Mouse (Mus musculus) spleen, adult 2 months (tissue): Measurements from ENCODE around the gene Stn1. TPM values are rescaled to one million over a fixed set of nuclear protein-coding genes. Genes with fewer than 3 reads are reported as not detected.

Experiments used
- DNase-seq, 2 experiments: peaks; one replicate each; pipeline versions ENCODE4 v3.0.0 to v3.0.0-alpha.2; 2012 to 2021; ENCODE audit warnings: low spot score in 2 of 2, low read depth in 1 of 2
- H3K27ac ChIP-seq: fragments of 200-500 bp; 2 replicates; pipeline ENCODE4 v1.5.1; 2012; ENCODE audit warnings: low read length, inconsistent platforms; ENCODE audit not compliant: insufficient read depth
- H3K27me3 ChIP-seq: fragments of 200-500 bp; 2 replicates; pipeline ENCODE4 v1.6.1; 2012; ENCODE audit warnings: mild to moderate bottlenecking, moderate library complexity, low read length, inconsistent platforms; ENCODE audit not compliant: control insufficient read depth, insufficient read depth
- H3K36me3 ChIP-seq: fragments of 200-500 bp; 2 replicates; pipeline ENCODE4 v1.6.1; 2012; ENCODE audit warnings: mild to moderate bottlenecking, low read length, inconsistent platforms; ENCODE audit not compliant: control insufficient read depth, insufficient read depth
- H3K4me1 ChIP-seq: fragments of 200-500 bp; 2 replicates; pipeline ENCODE4 v1.6.1; 2011; ENCODE audit warnings: inconsistent platforms; ENCODE audit not compliant: control insufficient read depth, insufficient read depth, insufficient read length
- H3K4me3 ChIP-seq: fragments of 200-500 bp; 2 replicates; pipeline ENCODE4 v1.5.1; 2011; ENCODE audit warnings: mild to moderate bottlenecking, inconsistent platforms; ENCODE audit not compliant: insufficient read depth, insufficient read length; ENCODE audit errors: extremely low read depth
- CTCF ChIP-seq: fragments of 200-500 bp; IDR thresholded peaks from 2 replicates; pipeline ENCODE4 v1.5.1; 2011; ENCODE audit warnings: mild to moderate bottlenecking, inconsistent platforms; ENCODE audit not compliant: insufficient read depth, insufficient read length, insufficient replicate concordance; ENCODE audit errors: extremely low read depth
- POLR2A ChIP-seq: fragments of 200-500 bp; IDR thresholded peaks from 2 replicates; pipeline ENCODE4 v1.6.1; 2011; ENCODE audit warnings: low read depth, low read length, inconsistent platforms
- WGBS: fragments of 180-500 bp; shearing (Covaris S2); methylation state at CpG from one replicate; pipeline ENCODE4 v1.1.7; 2018; 5-methylcytosine and 5-hydroxymethylcytosine counted together
- polyA plus RNA-seq: library from polyadenylated mRNA; depleted of rRNA; stranded (reverse); fragments of >200 nt; gene quantifications from 2 replicates; pipeline ENCODE4 v1.2.3, GENCODE M21; 2012

Gene Stn1
- polyA plus RNA-seq, 1 experiment = 12.1 TPM

DNA sequence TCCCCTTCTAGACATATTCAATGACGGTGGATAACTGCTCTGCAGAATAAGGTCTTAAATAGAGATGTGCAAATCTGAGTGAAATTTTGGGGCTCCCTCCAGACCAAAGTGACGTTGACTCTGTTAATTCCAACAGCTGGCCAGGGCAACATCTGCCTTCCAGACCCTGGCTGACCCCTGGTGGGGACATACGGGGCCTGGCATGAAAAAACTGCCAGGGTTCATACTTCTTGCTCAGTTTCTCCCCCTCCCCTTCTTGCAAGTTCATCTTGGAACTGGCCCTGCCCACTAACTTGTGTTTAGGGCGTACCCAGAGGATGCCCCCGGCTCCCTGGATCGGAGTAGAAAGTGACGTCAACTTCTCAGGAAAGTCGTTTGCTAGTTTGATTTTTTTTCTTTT lies 70.5 kb downstream of the Stn1 start:
- WGBS = 83% methylated on average over 8 of the region's 8 CpGs
- no peak overlapping the region for H3K4me3 ChIP-seq
- TF ChIP-seq POLR2A (no peak), CTCF (peak; percentile 24; the same call in 1 of the 2 replicates)
- no peak overlapping the region for H3K27ac ChIP-seq
- peaks cover 4% of the 10 kb centered on the region; the same call in 1 of the 2 replicates for H3K4me1 ChIP-seq
- H3K36me3 ChIP-seq = no peaks in the 10 kb centered on the region; the same call in 1 of the 2 replicates
- H3K27me3 ChIP-seq = peaks cover 1% of the 10 kb centered on the region; the same call in 1 of the 2 replicates
- DNase-seq = no peak

DNA sequence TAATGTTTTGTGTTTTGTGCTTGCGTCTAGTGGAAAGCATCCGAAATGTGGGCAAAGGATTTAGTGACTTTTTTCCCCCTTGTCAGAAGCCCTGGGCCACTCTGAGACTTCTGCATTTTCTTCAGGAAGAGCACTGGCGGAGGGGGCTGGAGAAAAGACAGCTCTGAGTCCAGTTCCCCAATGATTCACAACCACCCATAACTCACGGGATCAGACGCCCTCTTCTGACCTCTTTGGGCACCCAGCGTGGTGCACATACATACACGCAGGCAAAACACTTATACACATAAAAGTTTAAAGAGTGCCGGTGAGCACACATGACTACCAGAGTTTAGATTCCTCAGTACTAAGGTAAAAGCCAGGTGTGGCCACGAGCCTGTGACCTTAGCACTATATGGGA lies 71.8 kb downstream of the Stn1 start:
- no peaks in the 10 kb centered on the region; the same call in 1 of the 2 replicates for H3K36me3 ChIP-seq
- no peak overlapping the region for H3K27ac ChIP-seq
- no peak overlapping the region for H3K4me3 ChIP-seq
- H3K27me3 ChIP-seq = peaks cover 1% of the 10 kb centered on the region; the same call in 1 of the 2 replicates
- WGBS = 38% methylated on average over 9 of the region's 9 CpGs
- H3K4me1 ChIP-seq = peaks cover 5% of the 10 kb centered on the region; the same call in 1 of the 2 replicates
- peak in 1 of 2 experiments; percentile 53 for DNase-seq
- TF ChIP-seq POLR2A (no peak), CTCF (peak; percentile 45; the same call in 1 of the 2 replicates)

DNA sequence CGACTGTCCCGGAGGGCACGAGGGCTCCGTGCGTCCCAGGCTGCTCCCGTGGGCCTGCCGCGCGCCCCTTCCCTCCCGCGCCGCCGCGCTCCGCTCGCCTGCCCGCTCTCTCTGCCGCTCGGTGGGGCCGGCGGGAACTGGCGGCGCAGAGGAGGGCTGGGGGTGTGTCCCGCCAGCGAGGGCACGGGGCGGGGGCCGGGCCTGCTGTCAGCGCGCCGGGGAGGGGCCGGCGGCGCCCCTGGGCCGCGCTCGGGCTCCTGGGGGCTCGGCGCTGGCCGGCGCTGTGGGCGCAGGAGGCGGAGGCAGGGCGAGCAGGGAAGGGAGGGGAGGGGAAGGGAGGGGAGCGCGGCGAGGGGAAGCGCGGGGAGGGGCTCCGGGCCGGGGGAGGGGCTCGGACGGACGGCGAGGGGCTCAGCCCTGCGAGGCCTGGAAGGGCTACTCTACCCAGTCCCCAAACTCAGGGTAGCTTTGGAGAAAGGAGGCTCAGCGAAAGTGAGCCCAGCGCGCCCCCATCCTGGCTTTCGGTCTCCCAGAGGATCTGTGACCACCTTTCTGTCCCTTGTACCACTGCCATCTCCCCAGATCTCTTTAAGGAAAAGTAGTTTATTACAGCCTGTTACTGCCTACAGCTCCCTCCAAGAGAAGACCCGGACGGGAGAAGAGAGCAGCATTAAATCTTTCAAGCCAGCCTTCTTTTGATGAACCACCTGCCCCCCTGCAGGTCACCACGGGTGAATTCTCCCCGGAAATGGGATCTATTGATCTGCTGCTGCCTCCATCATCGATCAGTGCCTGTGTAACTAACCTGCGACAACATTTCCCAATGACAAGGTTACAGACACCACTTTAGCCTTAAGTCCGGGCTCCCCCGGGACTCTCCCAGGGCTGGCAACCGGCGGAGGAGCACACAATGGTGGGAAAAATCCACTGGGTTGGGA lies 72.7 kb downstream of the Stn1 start, which contains the start of gene Sh3pxd2a:
Gene Sh3pxd2a (minus strand): TSS at position 98 of the 938 bp plus-strand sequence.
- Histone ChIP-seq H3K4me3 (peak within 1 kb of the TSS; percentile 94), H3K36me3 (no peaks in the 10 kb centered on the region; the same call in 1 of the 2 replicates), H3K4me1 (peaks cover 7% of the 10 kb centered on the region; the same call in 1 of the 2 replicates), H3K27me3 (peaks cover 1% of the 10 kb centered on the region; the same call in 1 of the 2 replicates), H3K27ac (peak within 1 kb of the TSS; percentile 83)
- no peak for TF ChIP-seq POLR2A
- peak in 1 of 2 experiments; percentile 47 for DNase-seq
- WGBS = 6% methylated on average over 58 of the region's 70 CpGs

DNA sequence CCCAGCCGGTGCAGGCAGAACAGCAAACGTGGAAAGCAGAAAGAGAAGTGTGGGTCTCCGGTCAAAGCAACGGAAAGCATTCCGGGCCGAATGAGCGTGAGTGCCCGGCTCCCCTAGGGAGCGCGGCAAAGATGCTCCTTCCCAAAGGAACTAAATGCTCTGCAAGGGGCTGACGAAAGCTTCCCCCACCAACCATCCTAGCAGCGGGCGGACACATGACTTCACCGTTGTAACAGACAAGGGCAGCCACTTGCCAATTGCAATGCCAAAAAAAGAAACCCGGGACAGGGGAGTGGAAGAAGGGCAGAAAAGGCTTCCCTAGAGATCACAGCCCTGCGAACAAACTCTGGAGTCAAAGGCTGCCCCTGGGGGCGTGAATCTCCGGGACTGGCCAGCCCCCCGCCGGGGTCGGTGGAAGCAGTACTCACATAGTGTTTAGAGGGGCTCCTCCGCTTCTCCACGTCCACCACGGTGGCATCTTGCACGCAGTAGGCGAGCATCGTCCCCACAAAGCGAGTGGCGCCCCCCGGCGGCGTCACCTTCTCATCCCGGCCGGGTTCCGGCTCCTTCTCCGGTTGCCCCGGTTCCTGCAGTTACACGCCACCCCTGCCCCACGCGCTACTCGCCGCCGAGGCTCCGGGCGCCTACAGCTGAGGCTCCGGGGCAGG lies 73.5 kb downstream of the Stn1 start:
- TF ChIP-seq CTCF = peak; percentile 86
- TF ChIP-seq POLR2A = no peak
- DNase-seq = peak; percentile 55 to 92
- peak overlapping the region; percentile 83 for H3K27ac ChIP-seq

DNA sequence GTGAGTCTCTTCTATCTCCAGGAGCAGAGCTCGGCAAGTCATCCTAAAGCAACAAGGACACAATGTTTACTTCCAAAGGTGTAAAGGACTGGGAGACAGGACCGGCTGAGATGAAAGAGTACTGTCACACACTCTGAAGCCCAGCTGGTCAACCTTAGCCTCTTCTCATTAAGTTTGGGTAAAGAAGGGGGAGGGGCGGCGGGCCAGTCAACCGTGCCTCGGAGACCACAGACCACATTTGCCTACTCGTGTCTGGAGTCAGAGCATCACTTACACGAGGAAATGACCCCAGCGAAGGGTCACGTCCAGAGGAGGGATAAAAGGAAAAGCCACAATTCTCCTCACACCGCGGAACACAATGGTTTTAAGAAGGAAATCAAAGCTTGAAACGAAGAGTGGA lies 74.1 kb downstream of the Stn1 start:
- WGBS = 5% methylated on average over 13 of the region's 13 CpGs
- Histone ChIP-seq H3K27ac (peak overlapping the region; percentile 83; the same call in 1 of the 2 replicates), H3K4me1 (peaks cover 8% of the 10 kb centered on the region; the same call in 1 of the 2 replicates), H3K4me3 (peak overlapping the region; percentile 94), H3K27me3 (peaks cover 1% of the 10 kb centered on the region; the same call in 1 of the 2 replicates), H3K36me3 (no peaks in the 10 kb centered on the region; the same call in 1 of the 2 replicates)
- TF ChIP-seq POLR2A = no peak
- no peak for TF ChIP-seq CTCF
- peak in 1 of 2 experiments; percentile 37 for DNase-seq

More for the DNA sequence above, 73.5 kb downstream of the Stn1 start:
- Histone ChIP-seq H3K4me1 (peaks cover 7% of the 10 kb centered on the region; the same call in 1 of the 2 replicates), H3K27me3 (peaks cover 1% of the 10 kb centered on the region; the same call in 1 of the 2 replicates), H3K36me3 (no peaks in the 10 kb centered on the region; the same call in 1 of the 2 replicates), H3K4me3 (peak overlapping the region; percentile 94)
- WGBS = under 1% methylated on average over 46 of the region's 46 CpGs

DNA sequence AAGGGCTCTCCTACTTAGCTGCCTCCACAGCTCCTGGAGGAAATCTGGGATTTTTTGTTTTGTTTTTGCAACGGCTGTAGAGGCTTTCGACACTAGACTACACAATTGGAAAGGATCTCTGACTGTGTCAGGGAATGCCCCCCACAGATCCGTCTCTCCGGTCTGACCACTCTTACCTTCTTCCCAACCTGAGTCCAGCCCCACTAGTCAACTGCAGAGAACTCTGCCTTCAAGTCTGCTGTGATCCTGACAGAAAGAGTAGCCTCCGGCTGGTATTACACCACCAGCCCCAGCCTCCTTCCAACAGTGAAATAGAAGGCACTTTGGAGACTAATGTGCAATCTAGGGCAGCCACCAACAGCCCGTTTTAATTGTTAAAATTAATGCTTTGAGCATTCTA lies 74.6 kb downstream of the Stn1 start:
- DNase-seq = no peak
- no peak overlapping the region for H3K4me3 ChIP-seq
- 83% methylated on average over 6 of the region's 6 CpGs for WGBS
- peaks cover 1% of the 10 kb centered on the region; the same call in 1 of the 2 replicates for H3K27me3 ChIP-seq
- TF ChIP-seq CTCF (no peak), POLR2A (no peak)
- no peak overlapping the region for H3K27ac ChIP-seq
- peaks cover 9% of the 10 kb centered on the region; the same call in 1 of the 2 replicates for H3K4me1 ChIP-seq
- no peaks in the 10 kb centered on the region; the same call in 1 of the 2 replicates for H3K36me3 ChIP-seq
